15 mouse cellular contexts compared by ENCODE assay signal in genomic region chr1:189744914-189745710, GRCm38 (mm10). TPM values are rescaled to one million over a fixed set of nuclear protein-coding genes. Genes with fewer than 3 reads are reported as not detected.
DNase-seq lines count a peak whose midpoint lies in the region; ATAC-seq and TF ChIP-seq lines count a peak whose summit lies in the region.
"Had no signal": no experiment of that assay in that cellular context is flagged by ENCODE, and none has a peak within 500 bp of the region (broad histone marks: within the 10 kb centered on the region; RNA-seq: fewer than 3 reads in every experiment).

No protein-coding gene starts in this region.

- TF ChIP-seq EP300 in liver, postnatal 0 days (IDR thresholded peaks at IDR 0.05; ENCODE audit: low read depth): no peak

- intact Hi-C loops in heart, postnatal 14 days (cut with DNase I): no loop called here

- no peak overlapping the region for H3K4me3 ChIP-seq in heart, embryonic 14.5 days (ENCODE audit: control insufficient read depth in 1 of 2, insufficient read depth in 1 of 2, low read depth in 1 of 2, low read length in 2 of 2)
- H3K4me3 ChIP-seq in liver, embryonic 12.5 days: no peak overlapping the region
- H3K4me3 ChIP-seq in liver, postnatal 0 days (ENCODE audit: low read depth, low read length): no peak overlapping the region
- H3K4me3 ChIP-seq in embryonic facial prominence, embryonic 10.5 days: no peak overlapping the region
- H3K4me3 ChIP-seq in limb, embryonic 13.5 days: no peak overlapping the region
- H3K4me3 ChIP-seq: embryonic facial prominence, embryonic 15.5 days had no signal

- H3K27ac ChIP-seq in heart, embryonic 14.5 days (replicated peaks in 1 of 2; ENCODE audit: control insufficient read depth in 1 of 2, insufficient read depth in 1 of 2, low read depth in 2 of 2, low read length in 2 of 2): peak overlapping the region; percentile 44 to 46; a peak in 2 of 4 replicates
- H3K27ac ChIP-seq in liver, embryonic 12.5 days: no peak overlapping the region
- H3K27ac ChIP-seq in liver, postnatal 0 days (ENCODE audit: low read depth): no peak overlapping the region
- peak overlapping the region; percentile 76 for H3K27ac ChIP-seq in embryonic facial prominence, embryonic 10.5 days (replicated peaks)
- H3K27ac ChIP-seq in limb, embryonic 13.5 days: 0 out of 2 replicates have a peak overlapping the region, but pooled peaks have one; percentile 3
- H3K27ac ChIP-seq: embryonic facial prominence, embryonic 15.5 days had no signal

- H3K9me3 ChIP-seq in heart, embryonic 14.5 days (ENCODE audit: control insufficient read depth, low read length): no peaks in the 10 kb centered on the region
- H3K9me3 ChIP-seq in liver, embryonic 12.5 days (replicated peaks): no peaks in the 10 kb centered on the region
- no peaks in the 10 kb centered on the region for H3K9me3 ChIP-seq in liver, postnatal 0 days (ENCODE audit: low read length)
- no peaks in the 10 kb centered on the region for H3K9me3 ChIP-seq in embryonic facial prominence, embryonic 10.5 days
- no peaks in the 10 kb centered on the region for H3K9me3 ChIP-seq in limb, embryonic 13.5 days
- H3K9me3 ChIP-seq: embryonic facial prominence, embryonic 15.5 days had no signal

- ATAC-seq in heart, embryonic 14.5 days (ENCODE audit: insufficient number of reproducible peaks, insufficient read depth, low FRiP score, low read depth): peak; percentile 22; the same call in 1 of the 2 replicates
- ATAC-seq in liver, embryonic 12.5 days: peak; percentile 40; the same call in 1 of the 2 replicates
- ATAC-seq in liver, postnatal 0 days: no peak
- no peak for ATAC-seq in limb, embryonic 13.5 days (ENCODE audit: low FRiP score, low read depth)
- ATAC-seq: forebrain, embryonic 16.5 days had no signal

- TF ChIP-seq CTCF in liver, postnatal 0 days (IDR thresholded peaks at IDR 0.05; ENCODE audit: low read depth): no peak

- DNase-seq in heart, postnatal 14 days: no peak
- DNase-seq in liver, postnatal 0 days: no peak
- DNase-seq in embryonic facial prominence, embryonic 10.5 days (ENCODE audit: low spot score): peak; percentile 39
- DNase-seq in embryo, embryonic 9.5 days (ENCODE audit: extremely low spot score): no peak
- DNase-seq: cerebellum, adult 9-10 months; liver; lung, postnatal 36 days; midbrain, embryonic 14.5 days; thymus, postnatal 36 days had no signal

- H3K4me1 ChIP-seq in heart, embryonic 14.5 days (ENCODE audit: control insufficient read depth in 2 of 2, insufficient read depth in 2 of 2, low read length in 2 of 2): peaks cover 23 to 40% of the 10 kb centered on the region in 2 experiments
- H3K4me1 ChIP-seq in liver, embryonic 12.5 days: 0 out of 2 replicates have a peak, but pooled peaks cover 3% of the 10 kb centered on the region
- no peaks in the 10 kb centered on the region; the same call in 1 of the 2 replicates for H3K4me1 ChIP-seq in liver, postnatal 0 days (ENCODE audit: insufficient read depth)
- H3K4me1 ChIP-seq in embryonic facial prominence, embryonic 10.5 days: peaks cover 20% of the 10 kb centered on the region
- H3K4me1 ChIP-seq in limb, embryonic 13.5 days: peaks cover 37% of the 10 kb centered on the region

- WGBS in heart, embryonic 14.5 days: 53% methylated on average over 4 of the region's 4 CpGs
- 64% methylated on average over 4 of the region's 4 CpGs for WGBS in liver, embryonic 12.5 days (ENCODE audit: insufficient replicate concordance)
- WGBS in liver, postnatal 0 days (ENCODE audit: insufficient replicate concordance): 72% methylated on average over 4 of the region's 4 CpGs
- WGBS in embryonic facial prominence, embryonic 10.5 days: 36% methylated on average over 4 of the region's 4 CpGs
- 34% methylated on average over 4 of the region's 4 CpGs for WGBS in limb, embryonic 13.5 days

- no peak overlapping the region for H3K4me2 ChIP-seq in heart, embryonic 14.5 days (ENCODE audit: low read length)
- H3K4me2 ChIP-seq in liver, embryonic 12.5 days: no peak overlapping the region
- no peak overlapping the region for H3K4me2 ChIP-seq in liver, postnatal 0 days (ENCODE audit: low read depth, low read length)
- H3K4me2 ChIP-seq in limb, embryonic 13.5 days (replicated peaks): no peak overlapping the region
- H3K4me2 ChIP-seq: embryonic facial prominence, embryonic 15.5 days had no signal

- no peaks in the 10 kb centered on the region for H3K36me3 ChIP-seq in heart, embryonic 14.5 days (ENCODE audit: control insufficient read depth, insufficient read depth, low read length)
- no peaks in the 10 kb centered on the region for H3K36me3 ChIP-seq in liver, embryonic 12.5 days
- H3K36me3 ChIP-seq in liver, postnatal 0 days (replicated peaks; ENCODE audit: insufficient read depth, low read length): no peaks in the 10 kb centered on the region
- H3K36me3 ChIP-seq in embryonic facial prominence, embryonic 10.5 days (replicated peaks): 0 out of 2 replicates have a peak, but pooled peaks cover 9% of the 10 kb centered on the region
- H3K36me3 ChIP-seq in limb, embryonic 13.5 days: peaks cover 10% of the 10 kb centered on the region; the same call in 1 of the 2 replicates
- H3K36me3 ChIP-seq: embryonic facial prominence, embryonic 15.5 days had no signal

- peak overlapping the region; percentile 32; the same call in 1 of the 2 replicates for H3K9ac ChIP-seq in heart, embryonic 14.5 days (ENCODE audit: low read length)
- no peak overlapping the region for H3K9ac ChIP-seq in liver, embryonic 12.5 days
- no peak overlapping the region for H3K9ac ChIP-seq in liver, postnatal 0 days (replicated peaks)
- no peak overlapping the region for H3K9ac ChIP-seq in limb, embryonic 13.5 days
- H3K9ac ChIP-seq: embryonic facial prominence, embryonic 15.5 days had no signal

- no peaks in the 10 kb centered on the region for H3K27me3 ChIP-seq in heart, embryonic 14.5 days (ENCODE audit: control insufficient read depth, insufficient read depth, low read length)
- no peaks in the 10 kb centered on the region for H3K27me3 ChIP-seq in liver, embryonic 12.5 days (replicated peaks)
- no peaks in the 10 kb centered on the region for H3K27me3 ChIP-seq in liver, postnatal 0 days (ENCODE audit: insufficient read depth, low read length)
- no peaks in the 10 kb centered on the region for H3K27me3 ChIP-seq in embryonic facial prominence, embryonic 10.5 days (replicated peaks; ENCODE audit: low read depth, poor library complexity, severe bottlenecking)
- H3K27me3 ChIP-seq in limb, embryonic 13.5 days: no peaks in the 10 kb centered on the region
- H3K27me3 ChIP-seq: CH12.LX; embryonic facial prominence, embryonic 15.5 days had no signal

RNA-seq across cellular contexts. Expression of gene Ptpn14, which starts 17.0 kb away (rescaled TPM):
- 9.9 and 11.0 TPM in 2 replicates for polyA plus RNA-seq in heart, embryonic 14.5 days (2014; fragmentation: Nextera tagmentation; extraction: Ambion mirVana)
- 10 to 100 TPM; 32.1 to 33.1 TPM for total RNA-seq in heart, postnatal 14 days (2021)
- 0.70 and 0.86 TPM in 2 replicates for polyA plus RNA-seq in liver, embryonic 12.5 days (2016; fragmentation: Nextera tagmentation; extraction: Ambion mirVana)
- 0.27 and 0.33 TPM in 2 replicates for polyA plus RNA-seq in liver, postnatal 0 days (2015; fragmentation: Nextera tagmentation; extraction: Ambion mirVana)
- 6.7 TPM in 2 replicates for polyA plus RNA-seq in embryonic facial prominence, embryonic 10.5 days (2016; fragmentation: Nextera tagmentation; extraction: Ambion mirVana)
- polyA plus RNA-seq in limb, embryonic 13.5 days (2015; fragmentation: Nextera tagmentation; extraction: Ambion mirVana): 10.7 and 11.1 TPM in 2 replicates

RNA-seq across cellular contexts. Expression of gene Cenpf, which starts 57.2 kb away (rescaled TPM):
- polyA plus RNA-seq in heart, embryonic 14.5 days (2014; fragmentation: Nextera tagmentation; extraction: Ambion mirVana): 57.8 and 63.9 TPM in 2 replicates
- total RNA-seq in heart, postnatal 14 days (2021): 10 to 100 TPM in 1 of 2 experiments, 1 to 10 TPM in 1; 7.6 to 11.0 TPM
- polyA plus RNA-seq in liver, embryonic 12.5 days (2016; fragmentation: Nextera tagmentation; extraction: Ambion mirVana): 52.5 and 54.0 TPM in 2 replicates
- 30.7 and 35.0 TPM in 2 replicates for polyA plus RNA-seq in liver, postnatal 0 days (2015; fragmentation: Nextera tagmentation; extraction: Ambion mirVana)
- 108 and 110 TPM in 2 replicates for polyA plus RNA-seq in embryonic facial prominence, embryonic 10.5 days (2016; fragmentation: Nextera tagmentation; extraction: Ambion mirVana)
- polyA plus RNA-seq in limb, embryonic 13.5 days (2015; fragmentation: Nextera tagmentation; extraction: Ambion mirVana): 88.0 and 92.3 TPM in 2 replicates

Comparison
In these comparisons a context has a peak if more than half of its experiments do, and no peak if none do; other contexts are left out.
1. ATAC-seq: peak in heart, embryonic 14.5 days (single experiment) and liver, embryonic 12.5 days (single experiment); none in liver, postnatal 0 days (single experiment) and limb, embryonic 13.5 days (single experiment).
2. H3K27ac ChIP-seq: peak in heart, embryonic 14.5 days (2 of 2), embryonic facial prominence, embryonic 10.5 days (single experiment) and limb, embryonic 13.5 days (single experiment); none in liver, embryonic 12.5 days (single experiment) and liver, postnatal 0 days (single experiment).